Mouse (Mus musculus): Measurements from ENCODE around the gene Sdhb. TPM values are rescaled to one million over a fixed set of nuclear protein-coding genes. Genes with fewer than 3 reads are reported as not detected.

Gene Sdhb
- polyA plus RNA-seq, 1 experiment from 2014 or later, result 438 TPM

DNA sequence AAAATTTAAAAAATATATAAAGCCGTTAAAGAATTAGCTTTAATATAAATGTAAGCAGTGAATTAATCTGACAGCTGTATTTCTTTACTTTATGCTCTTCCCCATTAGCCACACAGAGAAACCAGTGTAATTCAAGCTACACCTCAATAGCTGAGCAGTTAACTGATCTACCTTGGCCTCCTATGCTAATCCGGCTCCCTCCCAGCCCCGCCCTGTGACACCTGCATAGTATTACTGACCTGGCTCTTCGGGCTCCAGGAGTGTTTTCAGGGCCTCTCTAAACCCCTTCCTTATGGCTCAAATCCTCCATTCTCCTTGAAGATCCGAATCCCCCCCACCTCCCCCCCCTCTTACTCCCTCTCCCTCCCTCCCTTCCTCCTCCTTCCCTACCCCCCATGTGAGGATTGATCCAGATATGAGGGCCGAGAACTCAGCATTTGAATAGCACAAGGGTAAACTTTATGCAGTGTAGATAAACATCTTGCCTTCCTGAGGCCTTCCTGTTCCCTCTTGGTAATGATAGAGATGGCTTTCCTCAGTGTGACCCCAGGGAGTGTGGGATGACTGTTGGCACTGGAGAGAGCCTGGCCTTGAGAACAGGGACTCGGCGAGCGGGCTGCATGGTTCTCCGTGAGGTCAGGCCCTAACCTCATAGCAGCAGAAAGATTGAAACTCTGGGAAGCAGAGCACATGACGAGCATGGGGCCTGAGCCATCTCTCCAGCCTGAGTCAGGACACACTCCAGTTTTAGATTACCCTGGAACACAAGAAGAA lies 6.6 kb downstream of the Sdhb start:
- H3K27me3 ChIP-seq (replicated peaks; ENCODE audit: control insufficient read depth, insufficient read depth, low read length), result no peaks in the 10 kb centered on the region
- H3K36me3 ChIP-seq (ENCODE audit: control insufficient read depth, insufficient read depth), result peaks cover 9% of the 10 kb centered on the region
- H3K9ac ChIP-seq (replicated peaks; ENCODE audit: low read depth, low read length), result no peak overlapping the region
- no peak overlapping the region for H3K4me2 ChIP-seq (ENCODE audit: low read length)
- no peak for ATAC-seq
- H3K4me3 ChIP-seq (replicated peaks; ENCODE audit: low read length), result no peak overlapping the region
- H3K9me3 ChIP-seq (ENCODE audit: control insufficient read depth, low read length), result no peaks in the 10 kb centered on the region
- WGBS, result 87% methylated on average over 11 of the region's 11 CpGs
- peaks cover 12% of the 10 kb centered on the region for H3K4me1 ChIP-seq (replicated peaks; ENCODE audit: control insufficient read depth, insufficient read depth, low read length)
- no peak overlapping the region for H3K27ac ChIP-seq (ENCODE audit: low read length)

DNA sequence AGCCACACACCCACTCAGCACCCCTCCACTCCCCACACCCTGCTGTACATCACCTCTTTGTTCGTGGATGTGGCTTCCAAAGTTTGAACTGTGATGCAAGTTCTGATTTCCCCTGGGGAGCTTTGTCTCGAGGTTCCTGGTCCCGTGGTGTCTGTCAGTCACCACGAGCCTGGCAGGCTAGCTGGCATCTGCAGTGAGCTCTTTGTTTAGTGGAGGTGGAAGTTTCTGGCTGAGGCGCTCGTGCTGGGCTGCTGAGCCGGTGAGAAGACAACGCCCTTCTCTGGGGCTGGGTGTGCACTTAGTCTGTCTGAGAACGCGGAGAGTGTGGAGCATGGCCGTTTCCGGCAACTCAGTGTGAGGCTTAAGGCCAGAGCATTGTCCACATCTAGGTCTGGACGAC lies 10.7 kb downstream of the Sdhb start:
- no peak for ATAC-seq
- 84% methylated on average over 13 of the region's 13 CpGs for WGBS
- Histone ChIP-seq H3K27me3 (replicated peaks; ENCODE audit: control insufficient read depth, insufficient read depth, low read length) (no peaks in the 10 kb centered on the region), H3K9me3 (ENCODE audit: control insufficient read depth, low read length) (no peaks in the 10 kb centered on the region), H3K9ac (replicated peaks; ENCODE audit: low read depth, low read length) (no peak overlapping the region), H3K4me2 (ENCODE audit: low read length) (no peak overlapping the region), H3K4me1 (replicated peaks; ENCODE audit: control insufficient read depth, insufficient read depth, low read length) (no peaks in the 10 kb centered on the region), H3K36me3 (ENCODE audit: control insufficient read depth, insufficient read depth) (peaks cover 38% of the 10 kb centered on the region), H3K27ac (ENCODE audit: low read length) (no peak overlapping the region), H3K4me3 (replicated peaks; ENCODE audit: low read length) (no peak overlapping the region)

- Histone ChIP-seq H3K4me3 (replicated peaks; ENCODE audit: low read length) (no peak overlapping the region), H3K9ac (replicated peaks; ENCODE audit: low read depth, low read length) (no peak overlapping the region), H3K27me3 (replicated peaks; ENCODE audit: control insufficient read depth, insufficient read depth, low read length) (no peaks in the 10 kb centered on the region), H3K36me3 (ENCODE audit: control insufficient read depth, insufficient read depth) (peaks cover 47% of the 10 kb centered on the region), H3K27ac (ENCODE audit: low read length) (no peak overlapping the region), H3K9me3 (ENCODE audit: control insufficient read depth, low read length) (no peaks in the 10 kb centered on the region), H3K4me1 (replicated peaks; ENCODE audit: control insufficient read depth, insufficient read depth, low read length) (no peaks in the 10 kb centered on the region), H3K4me2 (ENCODE audit: low read length) (no peak overlapping the region)
- ATAC-seq, result no peak
- WGBS, result 95% methylated on average over 6 of the region's 6 CpGs
Measured at GRCm38 (mm10) chr4:140974408-140974807, 13.4 kb downstream of the Sdhb start.

- Histone ChIP-seq H3K9ac (replicated peaks; ENCODE audit: low read depth, low read length) (no peak overlapping the region), H3K4me1 (replicated peaks; ENCODE audit: control insufficient read depth, insufficient read depth, low read length) (no peaks in the 10 kb centered on the region), H3K27me3 (replicated peaks; ENCODE audit: control insufficient read depth, insufficient read depth, low read length) (no peaks in the 10 kb centered on the region), H3K4me3 (replicated peaks; ENCODE audit: low read length) (no peak overlapping the region), H3K4me2 (ENCODE audit: low read length) (no peak overlapping the region), H3K9me3 (ENCODE audit: control insufficient read depth, low read length) (no peaks in the 10 kb centered on the region), H3K36me3 (ENCODE audit: control insufficient read depth, insufficient read depth) (peaks cover 52% of the 10 kb centered on the region), H3K27ac (ENCODE audit: low read length) (no peak overlapping the region)
- WGBS, result 96% methylated on average over 7 of the region's 7 CpGs
- no peak for ATAC-seq
Measured at GRCm38 (mm10) chr4:140975356-140975755, 14.4 kb downstream of the Sdhb start.

- no peaks in the 10 kb centered on the region for H3K27me3 ChIP-seq (replicated peaks; ENCODE audit: control insufficient read depth, insufficient read depth, low read length)
- no peak overlapping the region for H3K4me3 ChIP-seq (replicated peaks; ENCODE audit: low read length)
- no peak overlapping the region for H3K9ac ChIP-seq (replicated peaks; ENCODE audit: low read depth, low read length)
- no peak overlapping the region for H3K4me2 ChIP-seq (ENCODE audit: low read length)
- WGBS, result 90% methylated on average over 10 of the region's 10 CpGs
- H3K4me1 ChIP-seq (replicated peaks; ENCODE audit: control insufficient read depth, insufficient read depth, low read length), result no peaks in the 10 kb centered on the region
- peaks cover 49% of the 10 kb centered on the region for H3K36me3 ChIP-seq (ENCODE audit: control insufficient read depth, insufficient read depth)
- no peak for ATAC-seq
- H3K27ac ChIP-seq (ENCODE audit: low read length), result no peak overlapping the region
- H3K9me3 ChIP-seq (ENCODE audit: control insufficient read depth, low read length), result no peaks in the 10 kb centered on the region
Measured at GRCm38 (mm10) chr4:140977278-140977677, 16.3 kb downstream of the Sdhb start.

GRCm38 (mm10) chr4:140977886-140978692 lies 17.1 kb downstream of the Sdhb start:
- 94% methylated on average over 14 of the region's 14 CpGs for WGBS
- no peak overlapping the region for H3K4me2 ChIP-seq (ENCODE audit: low read length)
- ATAC-seq, result no peak

DNA sequence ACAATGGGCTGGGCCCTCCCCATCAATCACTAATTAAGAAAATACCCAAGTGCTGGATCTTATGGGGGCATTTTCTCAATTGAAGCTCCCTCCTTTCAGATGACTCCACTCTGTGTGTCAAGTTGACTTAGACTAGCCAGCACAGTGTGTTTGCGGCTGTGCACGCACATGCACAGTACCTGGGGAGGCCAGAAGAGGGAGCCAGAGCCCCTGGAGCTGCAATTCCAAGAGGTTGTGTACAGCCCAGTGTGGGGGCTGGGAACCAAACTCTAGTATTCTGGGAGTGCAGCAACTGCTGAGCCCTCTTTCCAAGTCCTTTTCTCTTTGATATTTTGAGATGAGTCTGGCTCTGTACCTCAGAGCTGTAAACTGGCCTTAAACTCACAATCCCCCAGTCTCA lies 20.6 kb downstream of the Sdhb start:
- no peak for ATAC-seq
- no peak overlapping the region for H3K9ac ChIP-seq (replicated peaks; ENCODE audit: low read depth, low read length)
- H3K4me2 ChIP-seq (ENCODE audit: low read length), result no peak overlapping the region
- no peak overlapping the region for H3K27ac ChIP-seq (ENCODE audit: low read length)
- H3K9me3 ChIP-seq (ENCODE audit: control insufficient read depth, low read length), result no peaks in the 10 kb centered on the region
- no peak overlapping the region for H3K4me3 ChIP-seq (replicated peaks; ENCODE audit: low read length)
- no peaks in the 10 kb centered on the region for H3K27me3 ChIP-seq (replicated peaks; ENCODE audit: control insufficient read depth, insufficient read depth, low read length)
- peaks cover 18% of the 10 kb centered on the region for H3K36me3 ChIP-seq (ENCODE audit: control insufficient read depth, insufficient read depth)
- peaks cover 11% of the 10 kb centered on the region for H3K4me1 ChIP-seq (replicated peaks; ENCODE audit: control insufficient read depth, insufficient read depth, low read length)
- WGBS, result 88% methylated on average over 2 of the region's 2 CpGs

More at GRCm38 (mm10) chr4:140977886-140978692, 17.1 kb downstream of the Sdhb start:
- Histone ChIP-seq H3K9ac (replicated peaks; ENCODE audit: low read depth, low read length) (no peak overlapping the region), H3K4me3 (replicated peaks; ENCODE audit: low read length) (no peak overlapping the region), H3K36me3 (ENCODE audit: control insufficient read depth, insufficient read depth) (peaks cover 42% of the 10 kb centered on the region), H3K27ac (ENCODE audit: low read length) (no peak overlapping the region), H3K9me3 (ENCODE audit: control insufficient read depth, low read length) (no peaks in the 10 kb centered on the region), H3K4me1 (replicated peaks; ENCODE audit: control insufficient read depth, insufficient read depth, low read length) (0 out of 2 replicates have a peak, but pooled peaks cover under 1% of the 10 kb centered on the region), H3K27me3 (replicated peaks; ENCODE audit: control insufficient read depth, insufficient read depth, low read length) (no peaks in the 10 kb centered on the region)

GRCm38 (mm10) chr4:140982808-140983207 lies 21.8 kb downstream of the Sdhb start:
- Histone ChIP-seq H3K36me3 (ENCODE audit: control insufficient read depth, insufficient read depth) (peaks cover 13% of the 10 kb centered on the region), H3K4me3 (replicated peaks; ENCODE audit: low read length) (no peak overlapping the region), H3K27ac (ENCODE audit: low read length) (no peak overlapping the region), H3K4me1 (replicated peaks; ENCODE audit: control insufficient read depth, insufficient read depth, low read length) (peaks cover 17% of the 10 kb centered on the region), H3K27me3 (replicated peaks; ENCODE audit: control insufficient read depth, insufficient read depth, low read length) (no peaks in the 10 kb centered on the region), H3K9ac (replicated peaks; ENCODE audit: low read depth, low read length) (no peak overlapping the region), H3K4me2 (ENCODE audit: low read length) (no peak overlapping the region), H3K9me3 (ENCODE audit: control insufficient read depth, low read length) (no peaks in the 10 kb centered on the region)
- WGBS, result 85% methylated on average over 2 of the region's 4 CpGs
- ATAC-seq, result no peak

DNA sequence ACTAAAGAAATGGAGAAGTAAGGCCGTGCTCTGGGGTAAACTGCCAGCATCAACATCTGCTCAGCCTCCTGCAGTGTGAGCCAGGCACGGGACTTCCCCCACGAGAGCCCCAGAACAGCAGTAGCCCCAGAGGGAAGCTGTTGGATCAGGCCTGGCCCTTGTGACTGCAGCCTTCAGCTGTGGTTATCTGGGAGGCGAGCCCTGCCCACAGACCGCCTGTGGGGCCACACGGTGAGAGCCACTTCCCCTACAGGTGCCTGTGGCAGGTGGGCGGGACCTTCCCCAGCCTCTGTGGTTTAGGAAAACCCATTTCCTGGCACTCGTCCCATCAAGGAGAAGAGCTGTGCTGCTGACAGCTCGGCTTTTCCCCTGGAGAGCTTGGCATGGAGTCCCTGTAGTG lies 22.4 kb downstream of the Sdhb start:
- Histone ChIP-seq H3K27me3 (replicated peaks; ENCODE audit: control insufficient read depth, insufficient read depth, low read length) (no peaks in the 10 kb centered on the region), H3K9ac (replicated peaks; ENCODE audit: low read depth, low read length) (no peak overlapping the region; the same call in 1 of the 2 replicates), H3K4me2 (ENCODE audit: low read length) (no peak overlapping the region), H3K36me3 (ENCODE audit: control insufficient read depth, insufficient read depth) (peaks cover 9% of the 10 kb centered on the region), H3K27ac (ENCODE audit: low read length) (peak overlapping the region; percentile 20; the same call in 1 of the 2 replicates), H3K9me3 (ENCODE audit: control insufficient read depth, low read length) (no peaks in the 10 kb centered on the region), H3K4me3 (replicated peaks; ENCODE audit: low read length) (no peak overlapping the region), H3K4me1 (replicated peaks; ENCODE audit: control insufficient read depth, insufficient read depth, low read length) (peaks cover 23% of the 10 kb centered on the region)
- ATAC-seq, result no peak
- WGBS, result 11% methylated on average over 9 of the region's 9 CpGs

All from forebrain, embryonic 16.5 days (tissue).